Mouse (Mus musculus): ENCODE results near the gene Pink1.

Gene Pink1

GRCm38 (mm10) chr4:138313021-138313420 is 13.1 kb downstream of the Pink1 start:
- no peak for DNase-seq (ENCODE audit: low spot score in 2 of 2)

GRCm38 (mm10) chr4:138312105-138312504 is 14.0 kb downstream of the Pink1 start:
- no peak for DNase-seq (ENCODE audit: low spot score in 2 of 2)

- peak in 1 of 2 experiments; percentile 60 for DNase-seq (ENCODE audit: low spot score in 2 of 2)
These were observed 14.5 kb downstream of the Pink1 start for GRCm38 (mm10) chr4:138311595-138311994.

DNA sequence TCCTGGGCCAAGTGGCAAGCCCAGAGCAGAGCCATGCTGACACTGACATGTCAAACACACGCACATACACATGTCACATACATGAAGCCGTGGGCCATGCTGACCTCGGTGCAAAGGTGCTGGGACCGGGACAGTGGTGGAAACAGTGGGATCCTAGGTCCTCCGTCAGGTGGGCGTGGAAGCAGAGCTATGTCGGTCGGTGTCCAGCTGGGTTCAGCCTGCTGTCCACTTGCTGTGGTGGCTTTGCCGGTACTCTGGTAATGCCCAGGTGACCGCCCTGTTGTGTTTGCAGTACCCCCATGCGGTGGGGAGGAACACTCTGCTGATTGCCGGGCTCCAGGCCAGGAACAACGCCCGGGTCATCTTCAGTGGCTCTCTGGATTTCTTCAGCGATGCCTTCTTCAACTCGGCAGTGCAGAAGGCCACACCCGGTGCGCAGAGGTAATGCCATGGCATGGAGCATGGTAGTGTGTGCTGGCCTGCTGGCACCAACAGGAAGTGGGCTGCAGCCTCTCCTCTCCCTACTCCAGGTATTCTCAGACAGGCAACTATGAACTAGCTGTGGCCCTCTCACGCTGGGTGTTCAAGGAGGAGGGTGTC is 15.7 kb downstream of the Pink1 start:
- DNase-seq (ENCODE audit: low spot score in 2 of 2), result no peak

DNA sequence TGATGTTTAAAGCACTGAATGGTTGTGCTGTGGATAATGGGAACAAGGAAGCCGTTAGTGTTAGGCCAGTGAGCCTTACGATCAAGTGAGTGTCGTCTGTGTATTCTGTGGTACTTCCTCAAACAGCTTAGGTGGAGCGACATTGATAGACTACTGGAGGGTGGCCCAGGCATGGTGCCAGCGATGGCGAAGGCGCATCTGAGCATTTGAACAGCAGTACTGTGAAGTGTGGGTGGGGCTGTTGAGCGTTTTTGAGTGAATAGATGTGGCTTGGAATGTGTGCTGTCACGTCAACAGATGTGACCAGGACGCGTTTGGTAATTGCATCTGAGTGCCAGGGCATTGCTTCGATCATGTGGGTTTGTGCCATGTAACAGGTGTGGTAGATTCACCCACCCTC is 18.4 kb downstream of the Pink1 start:
- no peak for DNase-seq (ENCODE audit: low spot score in 2 of 2)

GRCm38 (mm10) chr4:138307025-138307424 is 19.1 kb downstream of the Pink1 start:
- no peak for DNase-seq (ENCODE audit: low spot score in 2 of 2)

- DNase-seq (ENCODE audit: low spot score in 2 of 2), result peak; percentile 93 to 97
These were observed 21.6 kb downstream of the Pink1 start, which contains the start of gene Ddost for GRCm38 (mm10) chr4:138304340-138305104. TSS of gene Ddost (plus strand) at chr4:138304730.

- DNase-seq (ENCODE audit: low spot score in 2 of 2), result no peak
These were observed 22.4 kb downstream of the Pink1 start for GRCm38 (mm10) chr4:138303742-138304141.

- no peak for DNase-seq (ENCODE audit: low spot score in 2 of 2)
These were observed 23.1 kb downstream of the Pink1 start for GRCm38 (mm10) chr4:138303011-138303410.

DNA sequence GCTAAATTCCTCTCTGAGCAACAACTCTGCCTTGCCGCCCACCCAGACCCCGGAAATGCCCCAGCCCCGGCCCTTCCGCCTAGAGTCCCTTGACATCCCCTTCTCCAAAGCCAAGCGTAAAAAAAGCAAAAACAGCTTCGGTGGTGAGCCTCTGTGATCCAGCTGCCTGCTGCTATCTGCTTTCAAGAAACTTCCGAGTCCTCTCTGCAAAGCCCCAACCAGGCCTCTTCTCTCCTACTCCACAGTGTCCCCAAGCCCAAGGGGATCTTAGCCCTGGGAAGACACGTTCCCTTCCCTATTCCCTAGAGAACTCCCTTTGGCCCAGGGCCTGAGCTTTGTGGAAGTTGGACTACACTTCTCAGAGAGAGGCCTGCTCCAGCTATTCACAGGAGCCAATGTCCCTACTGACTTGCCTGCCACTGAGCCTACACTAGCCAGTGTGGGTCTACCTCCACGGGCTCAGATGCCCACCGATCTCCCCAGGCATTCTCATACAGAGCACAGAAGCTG is 24.8 kb downstream of the Pink1 start:
- DNase-seq (ENCODE audit: low spot score in 2 of 2), result no peak

GRCm38 (mm10) chr4:138293949-138294550 is 32.1 kb downstream of the Pink1 start:
- no peak for DNase-seq (ENCODE audit: low spot score in 2 of 2)

- DNase-seq (ENCODE audit: low spot score in 2 of 2), result no peak
These were observed 32.7 kb downstream of the Pink1 start for GRCm38 (mm10) chr4:138293261-138293948.

- DNase-seq (ENCODE audit: low spot score in 2 of 2), result no peak
These were observed 34.1 kb downstream of the Pink1 start for GRCm38 (mm10) chr4:138292028-138292427.

GRCm38 (mm10) chr4:138288691-138289090 is 37.4 kb downstream of the Pink1 start:
- DNase-seq (ENCODE audit: low spot score in 2 of 2), result no peak

DNA sequence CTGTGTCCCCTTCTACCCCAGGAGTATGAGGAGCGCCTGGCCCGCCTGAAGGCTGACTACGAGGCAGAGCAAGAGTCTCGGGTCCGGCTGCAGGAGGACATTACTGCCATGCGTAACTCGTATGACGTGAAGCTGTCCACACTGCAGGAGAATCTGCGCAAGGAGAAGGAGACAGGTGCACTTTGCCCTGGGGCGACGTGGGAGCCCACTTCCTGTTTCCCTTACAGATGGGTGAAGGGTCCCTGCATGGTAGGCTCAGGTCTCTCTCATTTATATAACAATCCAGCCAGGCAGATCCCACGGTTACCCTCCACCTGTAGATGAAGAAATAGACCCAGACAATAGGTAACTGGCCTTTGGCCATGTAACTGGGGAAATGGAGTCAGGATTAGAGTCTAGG is 39.7 kb downstream of the Pink1 start:
- no peak for DNase-seq (ENCODE audit: low spot score in 2 of 2)

DNA sequence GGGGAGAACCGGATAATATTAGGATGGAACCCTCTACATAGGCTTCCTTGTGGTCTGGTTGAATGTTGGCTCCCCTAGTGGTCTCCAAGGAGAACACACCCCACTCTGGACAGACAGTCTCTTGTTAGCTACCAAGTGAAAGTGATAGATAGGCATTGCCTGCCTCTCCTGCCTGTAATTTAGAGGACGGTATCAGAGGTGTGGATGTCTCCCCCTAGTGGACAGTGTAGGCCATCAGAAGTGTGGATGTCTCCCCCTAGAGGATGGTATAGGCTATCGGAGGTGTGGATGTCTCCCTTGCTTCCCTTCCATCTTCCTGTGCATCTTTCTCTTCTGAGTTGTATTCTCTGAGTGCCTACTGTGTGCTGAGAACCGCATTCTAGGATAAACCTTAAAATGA is 43.3 kb downstream of the Pink1 start:
- peak in 1 of 2 experiments; percentile 60 for DNase-seq (ENCODE audit: low spot score in 2 of 2)

DNA sequence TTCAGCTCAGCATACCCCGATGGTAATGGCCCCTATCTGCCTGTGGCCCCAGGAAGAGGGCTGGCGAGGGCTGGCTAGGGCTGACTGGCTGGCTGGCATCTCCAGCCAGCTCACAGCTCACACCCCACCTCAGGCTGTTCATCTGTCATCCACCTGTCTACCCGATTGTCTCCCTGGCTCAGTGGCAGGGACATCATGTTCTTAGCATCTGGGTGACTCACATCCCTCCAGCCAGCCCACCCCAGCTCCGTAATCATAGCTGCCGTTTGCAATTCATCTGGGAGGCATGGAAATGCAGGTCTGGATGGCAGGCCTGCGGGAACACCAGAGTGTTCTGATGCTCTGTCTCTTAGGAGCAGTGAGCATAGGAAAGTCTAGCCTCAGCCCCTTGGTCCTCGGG is 47.8 kb downstream of the Pink1 start:
- no peak for DNase-seq (ENCODE audit: low spot score in 2 of 2)

- no peak for DNase-seq (ENCODE audit: low spot score in 2 of 2)
These were observed 53.8 kb downstream of the Pink1 start for GRCm38 (mm10) chr4:138272011-138272997.

GRCm38 (mm10) chr4:138267869-138268268 is 58.2 kb downstream of the Pink1 start:
- no peak for DNase-seq (ENCODE audit: low spot score in 2 of 2)
